Mouse (Mus musculus): ENCODE results near the gene Arhgap42.

The Arhgap42 gene

DNA sequence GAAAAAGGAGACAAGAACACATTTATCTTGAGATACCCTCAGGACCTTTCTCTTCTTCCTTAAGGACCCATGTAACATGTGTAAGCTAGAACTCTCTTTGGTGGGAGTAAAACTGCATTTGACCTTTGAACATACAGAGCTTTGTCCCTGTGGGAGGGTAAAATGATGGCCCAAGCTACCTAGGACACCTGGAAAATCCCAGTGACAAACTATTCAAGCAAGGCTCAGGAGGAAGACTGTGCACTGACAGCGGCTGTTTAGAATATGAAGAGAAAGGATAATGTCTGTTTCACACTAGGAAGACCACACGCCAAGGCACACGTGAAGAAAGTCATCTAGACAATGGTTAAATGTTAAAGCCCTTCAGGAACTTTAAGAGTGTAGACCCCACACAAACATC is 211.0 kb downstream of the Arhgap42 start:
- DNase-seq (ENCODE audit: low spot score) = no peak

DNA sequence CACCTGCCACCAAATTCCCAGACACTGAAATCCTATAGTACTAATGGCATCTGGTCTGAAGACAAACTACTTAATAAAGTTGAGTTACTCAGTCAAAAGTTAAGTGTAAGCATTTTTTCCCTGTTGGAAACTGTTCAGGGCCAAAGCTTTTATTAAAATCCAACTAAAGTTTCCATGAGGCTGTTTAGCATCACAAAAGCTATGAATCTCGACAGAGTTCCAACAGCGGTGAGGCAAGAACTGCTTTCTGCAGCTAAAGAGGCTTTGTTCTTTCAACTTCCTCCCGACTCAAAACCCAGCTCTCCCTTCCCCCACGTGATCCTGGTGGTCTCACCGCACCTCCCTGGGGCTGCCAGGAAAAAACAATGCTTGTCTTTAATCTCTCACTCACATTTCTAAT is 211.5 kb downstream of the Arhgap42 start:
- no peak for DNase-seq (ENCODE audit: low spot score)

DNA sequence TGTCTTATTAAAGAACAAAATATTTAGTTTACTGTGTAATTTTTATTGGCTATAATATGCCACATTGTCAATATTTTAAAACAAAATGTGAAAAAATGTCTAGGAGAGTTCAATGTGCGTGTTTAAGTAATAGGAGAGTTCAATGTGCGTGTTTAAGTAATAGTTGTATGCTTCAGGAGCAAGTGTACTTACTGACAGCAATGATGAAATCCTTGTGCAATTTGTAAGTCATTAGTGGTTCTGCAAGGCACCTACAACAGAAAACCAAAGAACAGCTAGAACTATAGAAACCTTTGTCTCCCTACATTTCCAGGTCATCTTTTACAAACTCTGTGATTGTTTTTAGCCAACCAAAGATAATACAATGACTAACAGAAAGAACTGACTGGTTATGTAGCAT is 223.8 kb downstream of the Arhgap42 start:
- no peak for DNase-seq (ENCODE audit: low spot score)

DNA sequence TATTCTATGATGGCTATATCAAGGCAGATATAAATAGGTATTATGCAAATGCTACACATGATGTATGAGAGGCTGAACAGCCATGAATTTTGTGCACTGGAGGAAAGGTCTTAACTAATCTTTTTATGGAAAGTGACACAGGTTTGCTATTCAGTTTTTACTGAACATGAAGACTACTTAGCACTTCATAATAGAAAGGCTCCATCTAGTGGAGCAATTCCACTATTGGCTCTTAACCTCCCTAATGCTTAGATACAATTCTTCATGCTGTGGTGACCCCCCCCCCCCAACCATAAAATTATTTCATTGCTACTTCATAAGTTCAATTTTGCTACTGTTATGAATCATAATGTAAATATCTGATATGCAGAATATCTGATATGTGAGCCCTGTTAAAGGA is 237.7 kb downstream of the Arhgap42 start:
- no peak for DNase-seq (ENCODE audit: low spot score)

DNA sequence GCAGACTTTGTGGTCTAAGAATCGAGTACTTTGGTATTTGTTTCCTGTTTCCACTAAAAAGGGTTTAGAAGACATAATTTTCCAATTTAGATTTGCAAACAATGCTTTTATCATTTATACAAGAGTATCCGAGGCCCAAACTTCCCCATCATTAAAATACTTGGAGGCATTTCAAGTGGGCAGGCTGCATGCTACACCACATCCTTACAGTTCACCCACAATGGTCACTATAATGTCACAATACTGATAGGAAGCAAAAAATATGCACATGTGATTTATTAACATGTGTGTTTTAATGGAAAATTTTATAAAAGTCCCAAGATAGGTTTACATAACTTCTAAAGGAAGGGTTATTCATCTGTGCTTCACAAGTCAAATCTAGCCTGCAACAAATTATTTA is 242.4 kb downstream of the Arhgap42 start:
- no peak for DNase-seq (ENCODE audit: low spot score)

DNA sequence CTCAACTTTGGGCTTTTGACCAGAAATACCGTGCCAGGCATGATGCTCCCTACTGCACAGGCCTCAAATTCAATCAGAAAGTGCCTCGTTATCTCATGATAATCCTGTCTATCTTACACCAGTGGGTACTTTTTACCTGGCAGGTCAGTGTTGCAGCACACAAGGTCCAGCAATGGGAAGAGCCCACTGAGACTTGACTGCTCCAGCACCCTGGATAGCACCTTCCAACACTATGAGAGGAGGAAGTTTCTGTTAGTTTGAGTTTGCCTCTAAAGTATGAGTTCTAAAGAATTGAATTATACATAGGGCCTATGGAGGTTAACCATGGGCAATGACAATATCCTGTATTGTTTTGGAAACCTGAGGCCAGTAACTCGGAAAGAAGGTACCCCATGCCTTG is 256.6 kb downstream of the Arhgap42 start:
- no peak for DNase-seq (ENCODE audit: low spot score)

DNA sequence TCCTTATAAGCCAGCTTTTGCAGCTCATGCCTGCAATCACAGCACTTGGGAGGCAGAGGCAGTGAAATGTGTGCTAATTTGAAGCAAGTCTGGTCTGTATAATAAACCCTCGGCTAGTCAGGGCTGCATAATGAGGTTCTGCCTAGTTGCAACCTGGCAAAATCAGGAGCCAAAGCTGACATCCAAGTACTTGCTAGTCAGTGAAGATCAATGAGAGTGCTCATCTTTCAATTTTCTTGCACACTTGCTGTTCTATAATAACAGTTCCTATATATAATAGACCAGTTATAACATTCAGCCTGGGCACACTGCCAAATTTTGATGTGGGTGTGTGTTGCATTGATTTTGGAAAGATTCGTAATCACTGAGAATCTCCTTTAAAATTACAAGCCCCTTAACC is 261.1 kb downstream of the Arhgap42 start:
- no peak for DNase-seq (ENCODE audit: low spot score)

DNA sequence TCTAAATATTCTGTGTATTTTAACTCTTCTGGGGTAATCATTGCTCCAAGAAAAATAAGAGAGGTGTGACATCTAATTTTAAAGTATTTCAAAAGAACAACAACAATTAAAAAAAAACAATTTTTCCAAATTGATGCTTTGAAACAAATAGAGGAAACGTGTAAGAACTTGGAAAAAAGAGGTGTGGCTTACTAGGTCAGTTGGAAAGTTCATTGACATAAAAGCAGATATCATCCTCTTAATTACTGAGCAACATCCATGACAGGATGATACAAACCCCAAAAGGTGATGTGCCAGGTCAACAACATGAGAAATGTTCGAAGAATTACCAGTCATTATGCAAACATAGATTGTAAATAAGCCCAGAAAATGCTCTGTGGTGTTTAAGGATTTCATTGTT is 267.4 kb downstream of the Arhgap42 start, which contains the start of gene Gm16485:
Gene Gm16485 (plus strand): TSS at position 301 of the 400 bp plus-strand sequence.
- no peak for DNase-seq (ENCODE audit: low spot score)

DNA sequence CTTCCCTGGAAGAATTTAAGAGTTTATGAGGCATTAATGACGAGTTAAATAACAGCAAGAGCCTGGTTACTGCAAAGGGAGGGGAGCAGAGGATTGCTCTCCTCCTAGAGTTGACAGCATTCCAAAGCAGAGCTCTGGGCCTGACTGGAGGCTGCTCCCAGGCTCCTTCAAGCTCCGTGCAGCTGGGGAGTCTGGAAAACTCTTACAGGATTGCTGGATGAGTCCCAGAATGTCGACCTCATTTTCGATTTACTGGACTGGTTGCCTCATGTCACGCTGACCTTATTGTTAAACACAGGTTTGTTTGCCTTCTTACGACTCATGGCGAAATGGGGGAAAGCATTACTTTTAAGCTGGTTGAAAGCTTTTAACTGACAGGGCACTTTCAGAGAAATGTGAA is 268.7 kb downstream of the Arhgap42 start:
- DNase-seq (ENCODE audit: low spot score) = peak; percentile 24

DNA sequence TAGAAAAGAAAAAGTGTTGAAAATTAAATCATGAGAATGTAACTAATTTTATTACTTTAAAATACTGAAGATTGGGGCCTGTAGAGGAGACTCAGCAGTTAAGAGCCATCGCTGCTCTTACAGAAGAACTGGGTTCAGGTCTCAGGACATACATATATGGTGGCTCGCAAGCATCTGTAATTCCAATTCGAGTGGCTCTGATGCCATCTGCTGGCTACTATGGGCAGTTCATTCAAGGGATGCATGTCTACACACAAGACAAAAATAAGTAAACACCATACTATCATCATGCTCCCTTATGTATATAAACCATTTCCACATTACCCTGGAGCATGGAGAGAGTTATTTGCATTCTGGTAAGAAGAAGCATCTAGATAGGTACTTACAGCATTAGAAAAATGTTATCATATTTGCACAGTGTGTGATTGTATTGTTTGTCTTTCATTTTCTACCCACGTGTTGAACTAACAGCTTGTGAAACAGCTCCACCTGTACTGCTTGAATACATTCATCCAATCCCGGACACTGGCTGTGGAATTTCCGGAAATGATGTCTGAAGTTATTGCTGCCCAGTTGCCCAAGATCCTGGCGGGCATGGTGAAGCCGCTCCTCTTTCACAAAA is 274.3 kb downstream of the Arhgap42 start:
- peak; percentile 35 for DNase-seq (ENCODE audit: low spot score)

DNA sequence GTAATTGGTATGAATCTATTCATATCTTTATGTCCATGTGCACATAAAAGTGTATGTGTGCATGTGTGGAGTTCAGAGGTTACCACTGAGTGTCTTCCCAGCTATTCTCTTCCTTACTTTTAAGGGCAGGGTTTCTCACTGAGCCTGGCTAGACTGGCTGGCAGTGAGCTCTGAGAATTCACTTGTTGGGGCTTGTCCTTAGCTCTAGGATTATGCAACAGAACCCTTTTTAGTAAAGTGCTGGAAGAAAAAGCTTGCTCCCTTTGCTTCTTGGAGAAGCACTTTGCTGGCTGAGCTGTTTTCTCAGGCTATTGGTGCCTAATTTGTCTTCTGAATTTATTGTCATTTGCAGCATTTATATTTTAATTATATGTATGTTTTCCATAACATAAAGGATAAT is 285.6 kb downstream of the Arhgap42 start:
- DNase-seq (ENCODE audit: low spot score) = no peak

Measured in urinary bladder, postnatal 14 days (tissue).